Mouse (Mus musculus) frontal cortex, postnatal 10 days (tissue): ENCODE results near the gene Dnase1l2.

Source experiments
- DNase-seq, 2 experiments: peaks; one replicate each; pipeline ENCODE4 v3.0.0; 2022; ENCODE audit warnings: low spot score in 2 of 2, mixed read lengths in 1 of 2

The Dnase1l2 gene

DNA sequence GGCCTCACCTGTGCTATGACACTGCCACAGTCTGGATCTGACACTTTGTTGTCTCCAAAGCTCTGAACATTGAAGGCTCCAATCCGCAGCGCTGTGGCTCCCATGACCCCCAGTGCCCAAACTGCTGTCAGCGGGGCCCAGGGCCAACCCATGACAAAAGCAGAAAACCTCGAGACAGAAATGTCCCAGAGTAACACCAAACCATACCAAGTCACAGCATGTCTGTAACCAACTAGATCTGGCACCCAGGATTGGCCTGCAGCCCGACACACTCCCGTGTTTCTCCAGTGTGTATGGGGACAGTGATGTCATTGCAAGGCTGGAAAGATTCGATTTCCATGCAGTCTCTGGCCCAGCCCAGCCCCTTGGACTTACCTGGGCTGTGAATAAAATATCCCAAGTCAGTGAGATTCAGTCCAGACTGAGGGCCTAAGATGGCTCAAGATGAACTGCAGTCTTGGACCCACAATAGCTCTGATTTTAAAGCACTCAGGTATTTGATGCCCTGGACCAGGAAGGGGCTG, at the start of gene Dnase1l2:
Dnase1l2 (minus strand) TSS at position 474 of the 524 bp plus-strand sequence.
- no peak for DNase-seq

DNA sequence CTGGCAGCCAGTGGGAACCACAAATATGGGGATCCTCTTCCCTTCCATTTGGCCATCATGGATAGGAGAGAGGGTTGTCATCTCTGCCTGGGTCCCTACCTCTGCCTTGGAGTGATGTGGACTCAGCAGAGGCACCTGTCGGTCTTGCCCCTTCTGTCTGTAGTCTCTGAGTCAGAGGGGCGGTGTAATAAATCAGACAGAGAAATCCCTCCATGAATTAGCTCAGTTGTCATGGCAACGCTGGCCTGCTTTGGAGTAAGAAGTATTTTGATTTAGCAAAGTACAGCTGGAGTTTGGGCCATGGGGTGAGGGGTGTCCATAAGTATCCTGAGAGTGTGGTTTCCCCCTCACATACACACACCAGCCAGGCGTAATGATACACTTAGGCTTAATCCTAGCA, 47.5 kb upstream of the Dnase1l2 start:
- DNase-seq, result peak in 1 of 2 experiments; percentile 25

DNA sequence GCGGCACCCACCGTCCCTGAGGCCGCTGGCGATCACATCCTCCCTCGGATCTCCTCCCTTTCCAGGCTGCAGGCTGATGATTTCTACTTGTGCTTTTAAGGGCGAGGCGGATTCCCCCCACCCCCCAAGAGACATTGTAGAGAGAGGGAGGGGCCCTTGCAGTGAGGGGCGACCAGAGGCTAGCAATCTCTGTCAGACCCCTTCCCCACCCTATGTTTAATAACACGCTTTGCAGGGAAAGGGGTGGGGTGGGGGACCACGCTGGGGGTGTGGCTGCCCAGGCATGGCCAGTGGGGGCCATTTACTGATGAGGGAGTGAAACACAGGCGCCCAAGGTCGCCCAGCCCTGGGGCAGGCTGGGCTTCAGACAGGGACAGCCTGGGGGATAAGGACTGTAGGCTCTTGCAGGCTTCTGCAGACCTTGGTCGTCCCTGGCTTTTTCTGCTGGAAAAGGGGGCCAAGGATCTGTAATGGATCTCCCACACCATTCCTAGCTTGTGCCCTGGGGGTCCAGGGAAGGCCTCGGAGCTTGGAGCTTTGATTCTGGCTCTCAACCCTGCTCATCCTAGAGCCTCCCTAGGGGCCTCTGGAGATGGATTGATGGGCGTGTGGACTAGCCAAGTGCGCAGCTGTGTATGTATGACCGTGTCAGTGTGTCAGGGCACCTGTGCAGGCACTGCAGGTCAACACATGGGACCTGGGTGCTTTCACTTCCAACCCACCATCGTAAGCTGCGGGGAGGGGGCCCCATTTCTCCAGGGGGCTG, 46.5 kb upstream of the Dnase1l2 start:
- DNase-seq, result no peak

DNA sequence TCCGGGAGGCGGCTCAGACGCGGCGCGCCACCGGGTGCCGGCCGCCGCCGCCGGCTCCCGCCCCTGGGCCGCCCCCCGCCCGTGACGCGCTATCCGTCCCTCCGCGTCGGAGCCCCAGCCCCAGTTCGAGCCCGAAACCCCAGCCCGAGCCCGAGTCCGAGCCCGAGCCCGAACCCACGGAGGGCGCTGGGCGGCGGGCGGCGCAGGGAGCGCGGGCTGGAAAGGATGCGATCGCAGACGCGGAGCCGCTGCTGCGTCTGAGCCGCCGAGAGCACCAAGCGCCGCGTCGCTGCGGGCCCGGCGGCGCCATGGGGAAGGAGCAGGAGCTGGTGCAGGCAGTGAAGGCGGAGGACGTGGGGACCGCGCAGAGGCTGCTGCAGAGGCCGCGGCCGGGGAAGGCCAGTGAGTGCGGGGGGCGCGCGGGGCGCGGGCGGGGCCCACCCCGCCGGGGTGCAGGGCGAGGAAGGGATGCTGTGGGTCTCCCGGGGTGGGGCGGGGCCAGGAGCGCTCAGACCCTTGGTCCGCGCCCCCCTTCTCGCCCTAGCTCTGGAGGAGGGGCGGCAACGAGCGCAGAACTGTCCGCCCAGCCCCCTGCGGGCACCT, 45.9 kb upstream of the Dnase1l2 start:
- peak in 1 of 2 experiments; percentile 48 for DNase-seq

DNA sequence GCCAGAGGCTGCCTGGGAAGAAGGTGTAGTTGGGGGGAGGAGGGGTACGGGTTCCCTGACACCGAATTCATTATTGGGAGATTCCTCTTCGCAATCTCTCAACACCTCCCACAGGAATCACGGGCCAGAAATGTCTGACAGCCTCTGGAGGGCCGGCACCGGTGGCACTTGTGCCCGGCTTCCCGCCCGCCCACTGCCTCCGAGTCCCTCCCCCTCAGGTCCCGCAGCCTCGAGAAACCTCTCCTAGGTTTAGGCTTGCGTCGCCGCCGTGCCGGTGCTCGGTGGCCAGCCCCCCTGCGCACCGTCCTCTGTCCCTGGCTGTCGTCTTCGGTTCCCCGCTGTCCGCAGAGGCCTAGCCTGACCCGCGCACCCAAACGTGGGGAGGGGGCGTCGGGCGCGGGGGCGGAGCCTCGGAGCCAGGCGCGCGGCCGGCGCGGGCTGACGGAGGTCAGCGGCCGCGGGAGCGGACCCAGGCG, 45.3 kb upstream of the Dnase1l2 start, which contains the start of gene Caskin1:
Caskin1 (plus strand) TSS at position 416 of the 476 bp plus-strand sequence.
- no peak for DNase-seq

DNA sequence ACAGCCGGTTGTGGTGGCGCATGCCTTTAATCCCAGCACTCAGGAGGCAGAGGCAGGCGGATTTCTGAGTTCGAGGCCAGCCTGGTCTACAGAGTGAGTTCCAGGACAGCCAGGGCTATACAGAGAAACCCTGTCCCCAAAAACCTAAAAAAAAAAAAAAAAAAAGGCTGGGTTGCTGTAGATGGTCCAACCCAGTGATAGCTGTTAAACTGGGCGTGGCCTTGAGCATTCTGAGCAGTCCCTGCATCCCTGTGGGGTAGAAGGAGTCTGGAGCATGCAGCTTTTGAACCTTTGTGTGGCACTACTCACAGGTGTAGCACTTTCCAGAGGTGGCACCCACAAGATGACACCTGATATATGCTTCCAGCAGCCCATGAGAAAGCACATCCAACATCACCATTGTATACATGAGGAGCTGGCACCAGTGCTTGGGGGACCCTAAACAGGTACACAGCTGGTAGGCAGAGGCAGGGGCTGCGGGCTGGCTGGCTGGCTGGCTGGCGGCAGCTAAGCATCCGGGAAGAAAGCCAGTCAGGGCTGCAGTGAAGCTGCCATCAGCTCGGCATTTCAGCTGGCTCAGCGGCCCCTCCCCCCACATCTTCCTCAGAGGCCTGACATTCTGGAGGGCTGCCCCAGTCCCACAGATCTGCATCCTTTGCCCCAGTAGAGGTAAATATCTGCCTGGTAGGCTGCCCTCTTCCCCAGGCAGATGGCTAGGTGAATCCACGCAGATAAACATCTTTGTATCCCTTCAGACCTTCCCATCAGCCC, 42.4 kb upstream of the Dnase1l2 start:
- peak in 1 of 2 experiments; percentile 69 for DNase-seq

DNA sequence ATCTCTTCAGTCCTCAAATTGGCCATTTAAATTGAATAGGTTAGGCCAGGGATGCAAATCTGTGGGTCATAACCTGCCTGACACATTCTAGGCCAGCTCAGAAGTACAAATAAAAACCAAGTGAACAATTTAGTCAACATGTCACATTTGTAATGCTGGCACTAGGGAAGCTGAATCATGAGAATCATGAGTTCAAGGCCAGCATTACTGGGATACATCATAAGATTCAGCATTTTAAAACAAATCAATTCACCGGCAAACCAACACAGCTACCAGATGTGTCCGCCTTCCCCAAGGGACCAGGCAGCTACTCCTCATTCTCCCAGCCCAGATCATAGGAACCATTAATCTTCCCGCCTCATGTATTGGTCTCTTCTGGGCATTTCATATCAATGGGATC, 40.6 kb upstream of the Dnase1l2 start:
- no peak for DNase-seq

DNA sequence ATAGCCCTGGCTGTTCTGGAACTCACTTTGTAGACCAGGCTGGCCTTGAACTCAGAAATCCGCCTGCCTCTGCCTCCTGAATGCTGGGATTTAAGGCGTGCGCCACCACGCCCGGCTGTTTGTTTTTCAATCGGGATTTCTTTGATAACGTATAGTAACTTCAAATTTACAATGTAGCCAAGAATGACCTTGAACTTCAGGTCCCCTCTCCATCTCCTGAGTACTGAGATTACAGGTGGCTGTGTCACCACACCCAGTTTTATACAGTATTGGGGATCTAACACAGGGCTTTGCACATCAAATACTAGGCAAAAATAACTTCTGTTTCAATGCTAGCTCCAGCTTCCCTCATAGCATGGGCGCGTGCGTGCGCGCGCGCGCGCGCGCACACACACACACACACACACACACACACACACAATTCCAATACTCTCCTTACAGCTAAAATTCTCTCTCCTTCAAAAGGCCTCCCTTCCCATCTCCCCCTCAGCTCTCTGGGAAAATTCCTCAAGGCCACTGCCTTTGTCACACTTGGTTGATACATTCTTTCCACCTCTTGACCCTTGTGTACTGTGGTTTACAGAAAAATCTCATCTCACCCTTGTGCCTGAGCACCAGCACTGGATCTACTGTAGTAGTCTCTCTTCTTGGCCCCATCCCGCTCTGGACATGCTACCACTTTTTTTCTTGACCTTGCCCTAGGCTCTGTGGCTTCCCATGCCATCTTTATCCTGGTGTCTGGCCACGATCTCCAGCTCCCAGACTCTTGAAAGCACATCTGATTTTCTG, 38.3 kb upstream of the Dnase1l2 start:
- DNase-seq, result no peak

DNA sequence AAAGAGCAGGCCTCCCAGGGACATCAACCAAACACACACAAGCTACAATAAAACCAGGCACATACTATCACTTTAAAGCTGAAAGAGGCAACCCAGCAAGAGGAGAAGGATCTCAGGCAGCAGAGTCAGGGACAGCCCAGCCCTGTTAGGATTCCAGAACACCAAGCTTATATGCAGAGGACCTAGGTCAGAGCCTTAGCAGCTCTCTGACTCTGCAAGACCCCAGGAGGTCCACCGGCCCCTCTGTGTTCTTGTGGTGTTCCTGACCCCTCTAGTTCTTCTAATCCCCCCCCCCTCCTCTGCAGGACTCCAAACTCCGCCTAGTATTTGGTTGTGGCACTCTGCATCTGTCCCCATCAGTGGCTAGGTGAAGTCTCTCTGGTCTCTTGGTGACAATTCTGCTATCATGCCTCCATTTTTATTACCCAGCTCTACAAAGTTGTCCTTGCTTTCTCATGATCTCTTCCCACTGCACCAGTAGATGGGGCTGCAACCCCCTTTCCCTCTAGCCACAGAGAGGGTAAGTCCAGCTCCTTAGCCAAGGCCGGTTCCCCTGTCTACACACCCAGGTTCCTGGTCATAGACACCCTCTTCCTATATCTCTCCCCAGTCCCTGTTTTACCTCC, 37.4 kb upstream of the Dnase1l2 start:
- DNase-seq, result no peak

DNA sequence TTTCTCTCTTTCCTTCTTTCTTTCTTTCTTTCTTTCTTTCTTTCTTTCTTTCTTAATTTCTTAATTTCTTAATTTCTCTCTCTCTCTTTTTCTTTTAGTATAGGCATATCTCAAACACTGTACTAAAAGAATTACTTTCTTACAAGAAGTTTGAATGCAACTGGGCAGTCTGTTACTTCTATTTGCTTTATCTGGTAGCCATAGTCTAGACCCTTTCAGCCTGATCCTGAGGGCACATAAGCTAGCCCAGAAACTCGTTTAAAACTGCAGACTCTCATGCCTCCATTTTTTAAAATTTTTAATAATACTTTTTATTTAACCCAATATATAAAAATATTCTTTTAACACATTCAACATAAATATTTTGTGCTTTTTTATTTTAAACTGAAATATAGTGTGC, 36.5 kb upstream of the Dnase1l2 start:
- DNase-seq, result no peak

DNA sequence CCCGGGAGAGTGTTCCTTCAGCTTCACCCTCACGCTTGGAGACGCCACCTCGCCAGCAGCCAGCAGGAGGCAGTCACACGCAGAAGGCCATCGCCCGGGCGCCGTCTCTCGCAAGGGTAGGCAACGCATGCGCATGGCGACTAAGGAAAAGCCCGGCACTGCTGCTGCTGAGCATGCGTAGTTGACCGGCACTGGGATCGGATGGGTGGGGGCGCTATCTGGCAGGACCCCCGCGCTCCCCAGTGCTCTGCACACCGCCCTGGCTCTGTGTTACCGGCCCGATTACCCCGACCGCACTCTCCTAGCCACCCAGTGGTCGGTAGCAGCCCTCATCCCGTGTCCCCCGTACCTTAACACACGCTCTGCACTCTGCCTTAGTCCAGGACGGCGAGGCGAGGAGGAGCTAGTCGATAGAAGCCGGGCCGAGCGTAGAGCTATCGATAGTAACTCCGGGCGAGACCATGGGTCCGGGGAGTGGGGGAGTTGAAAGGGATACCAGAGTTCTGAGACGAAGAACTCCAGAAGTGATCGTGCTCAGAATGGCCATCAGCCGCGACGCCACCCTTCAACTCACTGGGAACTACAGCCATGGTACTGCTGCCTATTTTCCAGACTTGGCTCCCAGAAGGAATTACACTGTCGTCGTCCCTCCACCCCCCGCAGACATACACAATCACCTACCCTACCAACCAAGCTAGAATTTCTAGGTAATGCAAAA, 35.9 kb upstream of the Dnase1l2 start, which contains the start of gene Mlst8:
Mlst8 (minus strand) TSS at position 416 of the 718 bp plus-strand sequence.
- DNase-seq, result peak; percentile 91 to 95

DNA sequence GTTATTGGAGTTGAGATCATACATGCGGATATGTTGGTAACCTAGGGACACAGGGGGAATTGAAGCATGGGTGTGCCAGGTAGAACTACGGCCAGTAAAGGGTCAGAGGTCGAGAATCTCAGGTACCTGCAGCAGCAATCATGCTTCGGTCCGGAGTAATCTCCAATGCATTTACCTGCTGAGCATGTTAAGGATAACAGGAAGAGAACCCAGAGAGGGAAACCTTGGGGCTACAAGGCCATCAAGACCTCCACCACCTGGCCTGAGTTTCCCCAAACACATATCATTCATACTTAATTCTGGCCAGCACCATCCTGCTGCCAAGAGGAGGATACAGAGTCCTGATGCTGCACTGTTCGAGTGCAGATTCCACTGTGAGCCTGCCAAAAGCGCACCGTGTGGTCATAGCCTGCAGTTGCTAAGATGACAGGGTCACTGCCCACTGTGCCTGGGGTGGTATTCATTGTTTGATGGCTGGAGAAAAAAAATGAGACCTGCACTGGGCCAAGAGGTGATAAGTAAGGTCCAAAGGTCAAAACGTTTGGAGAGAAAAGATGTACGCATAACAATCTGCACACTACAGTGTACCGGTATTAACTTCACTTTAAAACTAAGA, 35.2 kb upstream of the Dnase1l2 start:
- no peak for DNase-seq

DNA sequence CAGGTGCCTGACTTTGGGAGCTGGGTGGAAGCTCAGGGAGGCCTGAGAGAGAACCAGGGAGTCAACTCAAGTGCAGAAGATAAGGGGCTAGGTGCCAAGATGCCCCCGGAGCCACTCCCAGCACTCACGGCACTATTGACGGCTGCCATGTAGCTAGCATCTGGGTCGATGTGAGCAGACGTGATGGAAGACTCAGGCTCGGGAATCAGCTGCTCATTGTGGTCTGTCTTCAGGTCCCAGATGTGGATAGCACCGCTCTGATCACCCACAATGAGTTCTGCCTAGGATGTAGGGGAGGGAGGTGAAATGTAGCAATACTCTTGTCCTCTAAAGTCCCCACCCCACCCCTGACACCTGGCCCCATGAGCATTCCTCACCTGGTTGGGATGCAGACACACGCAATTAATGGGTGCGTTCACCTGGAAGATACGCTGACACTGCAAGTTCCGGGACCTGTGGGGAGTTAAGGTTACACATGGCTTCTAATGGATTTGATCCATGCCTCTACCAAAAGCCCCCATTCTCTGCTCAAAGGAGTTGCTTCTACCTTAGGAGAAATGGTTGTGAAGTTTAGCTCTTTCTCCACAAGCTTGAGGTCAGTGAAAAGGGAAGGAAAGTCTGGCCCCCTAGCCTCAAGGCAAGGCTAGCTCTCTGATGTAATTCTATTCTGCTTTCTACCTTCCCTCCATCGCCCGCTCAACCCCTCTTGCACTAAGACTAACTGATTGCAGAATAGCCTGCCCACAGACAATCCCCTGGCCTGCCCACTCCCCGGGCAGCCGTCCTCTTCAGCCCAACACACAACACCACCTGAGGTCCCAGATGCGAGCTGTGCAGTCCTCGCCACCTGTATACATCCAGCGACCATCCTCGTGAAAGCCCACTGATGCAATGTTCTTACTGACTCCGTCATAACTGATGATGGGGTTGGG, 34.4 kb upstream of the Dnase1l2 start:
- no peak for DNase-seq

DNA sequence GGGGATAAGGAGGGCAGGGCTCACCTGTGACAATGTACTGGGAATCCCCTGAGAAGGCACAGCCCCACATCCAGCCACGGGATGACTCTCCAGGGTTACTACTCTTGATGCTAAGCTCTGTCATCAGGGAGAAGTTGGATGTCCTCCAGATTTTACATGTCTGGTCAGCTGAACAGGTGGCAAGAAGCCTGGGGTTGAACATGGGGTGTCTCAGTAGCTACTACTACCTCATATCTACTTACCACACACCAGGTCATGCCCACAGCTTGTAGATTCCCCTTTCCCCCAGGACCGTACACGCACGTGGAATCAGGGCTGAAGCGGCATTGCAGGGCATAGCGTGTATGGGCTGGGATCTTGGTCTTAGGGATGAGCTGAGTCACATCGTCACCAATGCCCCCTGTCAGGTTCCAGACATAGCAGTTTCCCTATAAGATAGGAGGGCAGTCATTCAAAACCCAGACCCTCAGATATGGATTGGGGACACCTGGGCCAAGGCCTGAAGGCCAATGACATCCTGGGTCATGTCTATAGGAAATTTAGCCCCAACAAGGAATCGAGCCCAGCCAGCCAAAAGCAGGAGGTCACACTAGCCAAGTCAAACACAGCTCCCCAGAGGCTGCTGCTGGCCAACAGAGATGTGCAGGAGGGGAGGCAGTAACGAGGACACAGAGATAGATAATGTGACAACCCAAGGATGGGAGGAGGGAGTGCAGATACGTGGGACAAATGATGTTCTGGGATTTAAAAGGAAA, 33.3 kb upstream of the Dnase1l2 start:
- DNase-seq, result no peak

DNA sequence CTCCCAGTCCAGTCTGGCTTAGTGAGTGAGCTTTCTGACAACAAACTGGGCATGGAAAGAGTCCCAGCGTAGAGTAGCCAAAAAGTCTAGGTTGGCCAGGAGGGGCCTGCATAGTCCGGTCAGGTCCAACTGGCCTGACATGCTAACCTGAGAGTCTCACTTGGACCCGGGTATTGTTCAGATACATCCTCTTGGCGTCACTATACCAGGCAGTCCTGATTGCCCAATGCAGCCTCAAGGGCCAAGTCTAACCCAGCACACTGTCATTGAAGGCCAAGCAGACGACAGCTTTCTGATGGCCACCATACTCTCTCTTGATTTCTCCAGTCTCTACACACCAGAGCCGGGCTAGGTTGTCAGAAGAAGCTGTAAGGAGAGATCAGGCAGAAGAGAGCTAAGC, 32.7 kb upstream of the Dnase1l2 start:
- no peak for DNase-seq

DNA sequence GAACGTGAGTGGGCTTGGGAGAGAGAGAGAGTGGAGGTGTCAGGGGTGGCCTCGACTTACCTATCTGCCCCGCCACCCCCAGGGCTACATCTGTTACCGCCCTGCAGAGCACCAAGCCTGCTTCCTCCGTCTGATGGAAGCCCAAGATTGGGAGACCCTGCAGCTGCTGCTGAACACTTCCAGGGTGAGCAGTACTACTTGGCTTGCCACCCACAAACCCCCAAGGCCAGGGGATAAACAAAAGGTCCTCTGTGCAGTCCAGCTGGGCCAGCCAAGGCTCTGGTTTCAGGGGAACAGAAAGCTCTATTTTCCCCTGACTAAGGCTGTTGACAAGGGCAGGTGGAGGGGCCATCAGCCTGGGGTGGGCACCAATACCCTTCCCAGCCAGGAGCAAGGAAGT, 31.7 kb upstream of the Dnase1l2 start:
- DNase-seq, result peak; percentile 54 to 72

DNA sequence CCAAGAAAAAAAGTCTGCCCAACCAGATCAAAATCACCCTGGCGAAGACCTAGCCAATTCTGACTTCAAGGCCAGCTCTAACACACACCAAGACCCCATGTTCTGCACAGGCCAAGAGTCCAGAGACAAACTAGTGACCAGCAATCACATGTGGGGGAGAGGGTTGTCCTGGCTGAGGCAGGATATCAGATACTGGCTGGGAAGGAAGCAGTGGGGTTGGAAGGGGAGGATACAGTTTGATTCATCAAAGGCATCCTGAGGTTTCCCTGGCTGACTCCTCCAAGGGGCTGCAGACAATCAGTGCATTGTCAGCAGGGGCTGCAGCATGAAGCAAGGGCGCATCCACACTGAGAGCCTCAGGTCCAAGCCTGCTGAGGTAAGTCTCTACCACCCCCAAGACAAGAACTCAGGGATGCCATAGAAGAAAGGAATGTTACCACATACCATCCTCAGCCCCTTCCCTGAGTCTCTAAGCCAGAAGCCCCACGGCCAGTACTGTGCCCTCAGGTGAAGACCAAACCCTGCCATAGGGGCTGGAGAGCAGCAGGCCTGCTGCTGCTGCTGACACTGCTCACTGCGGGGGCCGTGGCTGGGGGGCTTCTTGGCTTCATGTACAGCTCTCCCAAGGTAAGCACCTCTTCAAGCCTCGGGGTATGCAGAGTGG, 30.8 kb upstream of the Dnase1l2 start, which contains the start of gene Bricd5:
Bricd5 (plus strand) TSS at position 273 of the 664 bp plus-strand sequence.
- no peak for DNase-seq
